In the genomic region with DNA sequence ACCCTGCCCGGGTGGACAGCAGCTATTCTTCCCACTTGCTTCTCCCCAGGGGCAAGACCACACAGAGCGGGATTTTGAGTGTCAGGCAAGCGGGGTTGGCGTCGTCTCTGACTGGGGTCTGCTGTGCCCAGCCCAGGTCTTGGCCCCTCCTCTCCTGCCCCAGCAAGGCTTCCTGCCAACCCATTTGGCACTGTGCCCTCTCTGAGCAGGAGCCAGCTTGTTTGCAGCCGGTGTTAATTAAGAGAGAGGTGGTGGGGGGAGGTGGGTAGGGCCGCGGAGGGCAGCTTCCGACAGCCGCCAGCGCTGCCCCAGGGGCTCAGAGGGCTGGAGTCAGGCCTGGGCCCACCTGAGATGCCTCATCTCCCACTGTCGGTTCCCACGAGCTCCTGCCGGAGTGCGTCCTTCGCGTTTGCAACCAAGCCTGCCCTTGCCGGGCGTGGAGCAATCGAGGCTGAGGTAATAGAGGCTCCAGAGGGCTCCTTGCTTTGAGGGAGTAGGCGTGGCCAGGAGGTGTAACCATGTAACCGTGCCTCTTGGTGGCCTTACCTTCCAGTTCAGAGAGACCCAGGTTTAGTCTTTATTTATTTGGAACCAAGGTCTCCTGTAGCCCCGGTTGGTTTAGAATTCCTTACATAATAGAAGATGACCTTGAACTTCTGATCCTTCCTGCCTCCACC, we compare ENCODE assay signal across 8 mouse cellular contexts. TPM values are rescaled to one million over a fixed set of nuclear protein-coding genes. Genes with fewer than 3 reads are reported as not detected.
DNase-seq lines count a peak whose midpoint lies in the region; ATAC-seq and TF ChIP-seq lines count a peak whose summit lies in the region.

No protein-coding gene starts in this region.

- H3K36me3 ChIP-seq in embryonic facial prominence, embryonic 10.5 days (replicated peaks), result no peaks in the 10 kb centered on the region
- H3K36me3 ChIP-seq in liver, postnatal 0 days (replicated peaks; ENCODE audit: insufficient read depth, low read length), result no peaks in the 10 kb centered on the region

- WGBS in embryonic facial prominence, embryonic 10.5 days, result 5% methylated on average over 23 of the region's 23 CpGs
- WGBS in liver, postnatal 0 days (ENCODE audit: insufficient replicate concordance), result 19% methylated on average over 23 of the region's 23 CpGs

- DNase-seq in heart, adult 11 months, result peak; percentile 92
- no peak for DNase-seq in heart, postnatal 25 days (ENCODE audit: low spot score)
- DNase-seq in embryonic facial prominence, embryonic 10.5 days (ENCODE audit: low spot score), result peak; percentile 57
- peak; percentile 71 to 76 for DNase-seq in heart, postnatal 10 days
- peak; percentile 96 to 97 for DNase-seq in kidney, postnatal 36 days
- peak; percentile 63 for DNase-seq in liver, postnatal 0 days
- DNase-seq in ovary, postnatal 36 days (ENCODE audit: low spot score), result peak; percentile 76
- peak; percentile 59 to 80 for DNase-seq in urinary bladder, postnatal 4 days (ENCODE audit: low spot score in 2 of 2)

- H3K27me3 ChIP-seq in embryonic facial prominence, embryonic 10.5 days (replicated peaks; ENCODE audit: low read depth, poor library complexity, severe bottlenecking), result peaks cover 96% of the 10 kb centered on the region
- H3K27me3 ChIP-seq in liver, postnatal 0 days (ENCODE audit: insufficient read depth, low read length), result peaks cover 10% of the 10 kb centered on the region; the same call in 1 of the 2 replicates

- H3K27ac ChIP-seq in embryonic facial prominence, embryonic 10.5 days (replicated peaks), result peak overlapping the region; percentile 12; the same call in 1 of the 2 replicates
- H3K27ac ChIP-seq in liver, postnatal 0 days (ENCODE audit: low read depth), result no peak overlapping the region

- H3K9ac ChIP-seq in liver, postnatal 0 days (replicated peaks), result no peak overlapping the region

- intact Hi-C loops in heart, postnatal 25 days (cut with DNase I), result no loop called here
- intact Hi-C loops in heart, postnatal 10 days (cut with DNase I), result no loop called here

- H3K4me3 ChIP-seq in embryonic facial prominence, embryonic 10.5 days, result peak overlapping the region; percentile 43
- no peak overlapping the region for H3K4me3 ChIP-seq in liver, postnatal 0 days (ENCODE audit: low read depth, low read length)

- no peaks in the 10 kb centered on the region for H3K9me3 ChIP-seq in embryonic facial prominence, embryonic 10.5 days
- no peaks in the 10 kb centered on the region for H3K9me3 ChIP-seq in liver, postnatal 0 days (ENCODE audit: low read length)

- peak overlapping the region; percentile 53 for H3K4me2 ChIP-seq in liver, postnatal 0 days (ENCODE audit: low read depth, low read length)

- peaks cover 85% of the 10 kb centered on the region for H3K4me1 ChIP-seq in embryonic facial prominence, embryonic 10.5 days
- H3K4me1 ChIP-seq in liver, postnatal 0 days (ENCODE audit: insufficient read depth), result peaks cover 13% of the 10 kb centered on the region

- no peak for TF ChIP-seq CTCF in liver, postnatal 0 days (IDR thresholded peaks at IDR 0.05; ENCODE audit: low read depth)

- TF ChIP-seq EP300 in liver, postnatal 0 days (IDR thresholded peaks at IDR 0.05; ENCODE audit: low read depth), result no peak

- 0 out of 2 replicates have a peak, but pooled peaks have one; percentile 26 for ATAC-seq in liver, postnatal 0 days

RNA-seq across cellular contexts. Expression of a gene that starts 23.7 kb away (rescaled TPM):
- 10 to 100 TPM; 74.7 to 82.3 TPM for total RNA-seq in heart, postnatal 25 days (2021)
- 275 and 276 TPM in 2 replicates for polyA plus RNA-seq in embryonic facial prominence, embryonic 10.5 days (2016; fragmentation: Nextera tagmentation; extraction: Ambion mirVana)
- 100 to 1,000 TPM; 102 to 104 TPM for total RNA-seq in heart, postnatal 10 days (2021)
- polyA plus RNA-seq in liver, postnatal 0 days (2015; fragmentation: Nextera tagmentation; extraction: Ambion mirVana), result 55.0 and 57.9 TPM in 2 replicates

RNA-seq across cellular contexts. Expression of a gene that starts 35.0 kb away (rescaled TPM):
- total RNA-seq in heart, postnatal 25 days (2021), result 100 to 1,000 TPM; 407 to 462 TPM
- 867 and 877 TPM in 2 replicates for polyA plus RNA-seq in embryonic facial prominence, embryonic 10.5 days (2016; fragmentation: Nextera tagmentation; extraction: Ambion mirVana)
- total RNA-seq in heart, postnatal 10 days (2021), result 100 to 1,000 TPM; 661 to 717 TPM
- 1,162 and 1,195 TPM in 2 replicates for polyA plus RNA-seq in liver, postnatal 0 days (2015; fragmentation: Nextera tagmentation; extraction: Ambion mirVana)

RNA-seq across cellular contexts. Expression of a gene that starts 58.6 kb away (rescaled TPM):
- 10 to 100 TPM; 14.4 to 17.7 TPM for total RNA-seq in heart, postnatal 25 days (2021)
- 93.2 and 94.4 TPM in 2 replicates for polyA plus RNA-seq in embryonic facial prominence, embryonic 10.5 days (2016; fragmentation: Nextera tagmentation; extraction: Ambion mirVana)
- total RNA-seq in heart, postnatal 10 days (2021), result 10 to 100 TPM; 25.5 to 28.7 TPM
- 14.7 and 16.5 TPM in 2 replicates for polyA plus RNA-seq in liver, postnatal 0 days (2015; fragmentation: Nextera tagmentation; extraction: Ambion mirVana)
